Mouse (Mus musculus) small intestine, adult 2 months (tissue): ENCODE results near the gene Als2cl.

Experiments
- CTCF ChIP-seq: fragments of 200-500 bp; IDR thresholded peaks from 2 replicates; pipeline ENCODE4 v1.5.1; 2012; ENCODE audit warnings: low read depth, mild to moderate bottlenecking, control low read depth, inconsistent platforms, low read length, moderate library complexity, mixed read lengths; ENCODE audit not compliant: insufficient replicate concordance, insufficient read length; ENCODE audit errors: extremely low read depth
- POLR2A ChIP-seq: fragments of 200-500 bp; IDR thresholded peaks from 2 replicates; pipeline ENCODE4 v1.6.1; 2012; ENCODE audit warnings: low read depth, mild to moderate bottlenecking, control low read depth, inconsistent platforms, low read length, moderate library complexity

DNA sequence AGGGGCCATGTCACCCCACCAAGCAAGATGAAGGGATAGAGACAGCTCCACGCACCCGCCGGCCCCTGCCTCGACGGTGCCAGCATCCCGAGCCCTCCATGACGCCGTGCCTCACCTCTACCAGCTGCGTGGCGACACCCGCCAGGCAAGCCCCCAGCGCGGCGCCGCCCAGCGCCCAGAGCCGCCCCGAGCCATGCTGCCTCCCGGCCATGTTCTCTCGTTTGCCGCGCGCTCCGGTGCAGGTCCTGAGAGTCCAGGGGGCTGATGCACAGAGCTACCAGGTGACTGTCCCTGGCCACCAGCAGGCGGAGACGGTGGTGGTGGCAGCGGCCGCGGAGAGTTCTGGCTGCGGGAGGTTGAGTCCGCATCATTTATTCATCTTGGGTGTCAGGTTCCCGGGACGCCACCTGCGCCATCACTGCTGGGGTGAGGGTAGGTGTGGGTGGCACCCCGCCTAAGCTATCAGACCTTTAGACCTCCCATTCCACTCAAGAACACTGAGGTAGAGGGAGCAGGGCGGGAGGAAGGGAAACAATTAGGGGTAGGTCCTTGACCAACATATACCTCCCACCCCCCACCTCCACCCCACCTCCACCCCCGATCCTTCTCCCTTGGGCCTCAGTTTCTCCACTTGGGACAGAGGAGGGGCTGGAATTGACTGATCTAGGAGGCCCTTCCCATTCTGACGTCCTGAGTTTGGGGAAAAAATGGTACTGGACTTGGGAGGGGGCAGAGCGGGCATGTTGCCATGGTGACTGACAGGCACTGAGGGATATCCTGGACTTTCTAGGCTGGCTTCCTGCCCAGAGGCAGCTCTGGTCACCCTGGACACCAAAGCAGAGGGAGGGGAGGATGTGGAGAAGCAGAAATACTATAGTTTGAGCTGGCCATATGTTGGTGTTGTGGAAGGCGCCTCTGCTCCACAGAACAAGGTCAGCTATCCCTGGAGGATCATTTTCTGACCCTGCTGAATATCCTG lies 5.7 kb upstream of the Als2cl start:
- TF ChIP-seq POLR2A (no peak), CTCF (no peak)
